Mouse (Mus musculus) liver, postnatal 0 days (tissue): ENCODE data around the gene Pih1d2. TPM values are rescaled to one million over a fixed set of nuclear protein-coding genes. Genes with fewer than 3 reads are reported as not detected.

Experiments
- ATAC-seq: fragments of 200-750 bp; cut with Nextera tagmentation; 2 replicates; pipeline ENCODE4 v1.8.0; 2017; ENCODE audit warnings: mild to moderate bottlenecking, moderate library complexity
- DNase-seq: peaks from one replicate; pipeline ENCODE4 v3.0.0-alpha.2; 2016
- H3K27ac ChIP-seq: fragments of 300-500 bp; sonication (generic); 2 replicates; pipeline ENCODE4 v1.5.1; 2014; ENCODE audit warnings: antibody characterized with exemption, moderate library complexity, mild to moderate bottlenecking, low read depth
- H3K27me3 ChIP-seq: fragments of 300-500 bp; sonication (generic); 2 replicates; pipeline ENCODE4 v1.6.1; 2014; ENCODE audit warnings: low read length, control low read depth, mixed read lengths; ENCODE audit not compliant: insufficient read depth
- H3K36me3 ChIP-seq: fragments of 300-500 bp; sonication (generic); replicated peaks from 2 replicates; pipeline ENCODE4 v1.6.1; 2014; ENCODE audit warnings: mild to moderate bottlenecking, control low read depth, low read length, moderate library complexity, mixed read lengths; ENCODE audit not compliant: insufficient read depth
- H3K4me1 ChIP-seq: fragments of 300-500 bp; sonication (generic); 2 replicates; pipeline ENCODE4 v1.6.1; 2014; ENCODE audit warnings: antibody characterized with exemption, mild to moderate bottlenecking, control low read depth; ENCODE audit not compliant: insufficient read depth
- H3K4me2 ChIP-seq: fragments of 300-500 bp; sonication (generic); 2 replicates; pipeline ENCODE4 v1.6.1; 2014; ENCODE audit warnings: low read depth, mild to moderate bottlenecking, low read length, moderate library complexity, mixed read lengths
- H3K4me3 ChIP-seq: fragments of 300-500 bp; sonication (generic); 2 replicates; pipeline ENCODE4 v1.5.1; 2014; ENCODE audit warnings: low read depth, low read length
- H3K9ac ChIP-seq: fragments of 300-500 bp; sonication (generic); replicated peaks from 2 replicates; pipeline ENCODE4 v1.6.1; 2014; ENCODE audit warnings: mild to moderate bottlenecking, moderate library complexity
- H3K9me3 ChIP-seq: fragments of 300-500 bp; sonication (generic); 2 replicates; pipeline ENCODE4 v1.6.1; 2016; ENCODE audit warnings: mild to moderate bottlenecking, control low read depth, low read length, mixed read lengths
- CTCF ChIP-seq: sonication (generic); IDR thresholded peaks from 2 replicates; pipeline ENCODE4 v1.5.1; 2016; ENCODE audit warnings: antibody characterized with exemption, low read depth
- EP300 ChIP-seq: IDR thresholded peaks from 2 replicates; pipeline ENCODE4 v1.6.1; 2016; ENCODE audit warnings: antibody characterized with exemption, low read depth, mild to moderate bottlenecking
- WGBS: fragments of 180-500 bp; shearing (Covaris S2); extraction: QIAGEN DNeasy Blood & Tissue Kit; methylation state at CpG from one replicate; pipeline ENCODE4 v1.1.7; 2014; ENCODE audit not compliant: insufficient replicate concordance; 5-methylcytosine and 5-hydroxymethylcytosine counted together
- polyA plus RNA-seq: library from polyadenylated mRNA; unstranded; fragments of >200 nt; fragmentation: Nextera tagmentation; extraction: Ambion mirVana; gene quantifications from 2 replicates; pipeline ENCODE4 v1.2.1, GENCODE M21; 2015

Pih1d2 gene
- polyA plus RNA-seq, 1 experiment from 2014 or later = 0.73 TPM

- WGBS = 81% methylated on average over 5 of the region's 5 CpGs
- Histone ChIP-seq H3K4me2 (no peak overlapping the region), H3K36me3 (no peaks in the 10 kb centered on the region), H3K9me3 (no peaks in the 10 kb centered on the region), H3K27ac (no peak overlapping the region), H3K4me3 (no peak overlapping the region), H3K9ac (no peak overlapping the region), H3K4me1 (0 out of 2 replicates have a peak, but pooled peaks cover 5% of the 10 kb centered on the region), H3K27me3 (no peaks in the 10 kb centered on the region)
- ATAC-seq = no peak
- no peak for TF ChIP-seq CTCF
- no peak for TF ChIP-seq EP300
- DNase-seq = no peak
Measured at GRCm38 (mm10) chr9:50664826-50665225, 47.7 kb downstream of the Pih1d2 start.

DNA sequence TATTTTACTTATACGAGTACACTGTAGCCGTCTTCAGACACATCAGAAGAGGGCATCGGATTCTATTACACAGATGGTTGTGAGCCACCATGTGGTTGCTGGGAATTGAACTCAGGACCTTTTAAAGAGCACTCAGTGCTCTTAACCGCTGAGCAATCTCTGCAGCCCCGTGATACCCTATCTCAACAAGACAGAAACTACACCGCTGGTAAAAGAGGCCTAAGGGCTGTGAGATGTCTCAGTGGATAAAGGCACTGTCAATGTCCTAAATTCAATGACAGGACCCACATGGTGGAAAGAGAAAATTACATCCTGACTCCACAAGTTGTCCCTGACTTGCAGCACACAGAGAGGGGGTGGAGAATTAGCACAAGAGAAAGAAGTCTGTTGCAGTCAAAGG lies 49.3 kb downstream of the Pih1d2 start:
- H3K4me1 ChIP-seq = 0 out of 2 replicates have a peak, but pooled peaks cover 3% of the 10 kb centered on the region
- H3K36me3 ChIP-seq = no peaks in the 10 kb centered on the region
- no peaks in the 10 kb centered on the region for H3K9me3 ChIP-seq
- H3K4me2 ChIP-seq = no peak overlapping the region
- no peak overlapping the region for H3K9ac ChIP-seq
- H3K4me3 ChIP-seq = no peak overlapping the region
- TF ChIP-seq CTCF (no peak), EP300 (no peak)
- no peak for ATAC-seq
- H3K27ac ChIP-seq = no peak overlapping the region
- no peaks in the 10 kb centered on the region for H3K27me3 ChIP-seq
- 64% methylated on average over 6 of the region's 6 CpGs for WGBS
- DNase-seq = no peak

DNA sequence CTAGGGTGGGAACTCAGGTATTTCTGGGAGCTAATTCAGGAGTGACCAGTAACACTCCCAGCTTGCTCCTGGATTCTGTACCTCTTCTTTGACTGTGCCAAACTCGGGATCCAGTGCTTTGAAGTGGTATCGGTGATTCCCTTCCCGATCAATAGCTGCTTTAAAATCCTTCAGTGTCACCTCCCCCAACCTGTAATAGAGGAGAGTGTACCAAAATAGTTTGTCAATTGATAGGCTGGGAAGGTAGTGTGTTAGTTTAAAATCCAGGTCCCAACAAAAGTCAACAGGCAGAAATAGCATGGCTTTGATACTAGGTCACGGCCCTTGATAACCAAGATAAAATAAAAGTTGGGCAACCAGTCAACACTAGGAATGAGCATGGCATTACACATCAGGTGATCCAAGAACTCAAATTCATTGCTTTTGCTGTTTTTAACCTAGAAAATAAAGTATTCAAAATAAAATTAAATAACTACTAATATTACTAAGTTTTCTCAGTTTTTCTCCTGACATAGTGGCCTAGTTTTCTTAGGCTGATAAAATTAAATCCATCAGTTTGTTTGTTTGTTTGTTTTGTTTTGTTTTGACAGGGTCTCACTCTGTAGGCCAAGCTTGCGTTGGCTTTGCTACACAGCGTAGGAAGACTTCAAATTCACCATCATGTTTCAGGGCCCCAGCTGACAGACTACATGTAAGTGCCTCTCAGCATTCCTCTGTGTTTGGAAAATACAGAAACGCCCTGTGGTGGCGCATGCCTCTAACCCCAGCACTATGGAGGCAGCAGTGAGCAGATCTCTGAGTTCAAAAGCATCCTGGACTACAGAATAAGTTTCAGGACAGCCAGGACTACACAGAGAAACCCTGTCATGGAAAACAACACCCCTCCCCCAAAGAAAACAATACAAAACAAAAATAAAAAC lies 50.7 kb downstream of the Pih1d2 start:
- Histone ChIP-seq H3K4me2 (no peak overlapping the region), H3K27ac (peak overlapping the region; percentile 12; the same call in 1 of the 2 replicates), H3K4me3 (no peak overlapping the region), H3K27me3 (no peaks in the 10 kb centered on the region), H3K9me3 (no peaks in the 10 kb centered on the region), H3K36me3 (no peaks in the 10 kb centered on the region), H3K9ac (no peak overlapping the region), H3K4me1 (0 out of 2 replicates have a peak, but pooled peaks cover 3% of the 10 kb centered on the region)
- 61% methylated on average over 8 of the region's 8 CpGs for WGBS
- peak; percentile 67 for ATAC-seq
- DNase-seq = no peak
- TF ChIP-seq CTCF (no peak), EP300 (no peak)

- Histone ChIP-seq H3K27me3 (no peaks in the 10 kb centered on the region), H3K27ac (no peak overlapping the region), H3K9ac (no peak overlapping the region), H3K9me3 (no peaks in the 10 kb centered on the region), H3K4me2 (no peak overlapping the region), H3K4me3 (no peak overlapping the region), H3K4me1 (0 out of 2 replicates have a peak, but pooled peaks cover 3% of the 10 kb centered on the region), H3K36me3 (no peaks in the 10 kb centered on the region)
- peak; percentile 69; the same call in 1 of the 2 replicates for ATAC-seq
- TF ChIP-seq EP300 (no peak), CTCF (peak; percentile 88)
- peak; percentile 57 for DNase-seq
- WGBS = 20% methylated on average over 5 of the region's 5 CpGs
Measured at GRCm38 (mm10) chr9:50670690-50671089, 53.6 kb downstream of the Pih1d2 start.

Other genes starting within 250 kb of the Pih1d2 start
- 0.71 and 1.0 TPM in 2 replicates for gene Plet1, start 122.8 kb upstream of the Pih1d2 start, polyA plus RNA-seq
- gene Pts, start 88.6 kb upstream of the Pih1d2 start, polyA plus RNA-seq = 44.6 and 48.9 TPM in 2 replicates
- gene Il18, start 62.5 kb upstream of the Pih1d2 start, polyA plus RNA-seq = 19.1 and 19.8 TPM in 2 replicates
- 1.1 and 1.6 TPM in 2 replicates for gene Bco2, start 62.1 kb upstream of the Pih1d2 start, polyA plus RNA-seq
- gene Tex12, start 56.0 kb upstream of the Pih1d2 start, polyA plus RNA-seq = not detected in 2 replicates
- 454 and 476 TPM in 2 replicates for gene Sdhd, start 13.5 kb upstream of the Pih1d2 start, polyA plus RNA-seq
- gene Timm8b, start 13.4 kb upstream of the Pih1d2 start, polyA plus RNA-seq = 198 and 212 TPM in 2 replicates
- gene Nkapd1, start 143 bp downstream of the Pih1d2 start, polyA plus RNA-seq = 8.3 and 9.2 TPM in 2 replicates
- gene Dlat, start 42.5 kb downstream of the Pih1d2 start, polyA plus RNA-seq = 25.5 and 26.1 TPM in 2 replicates
- gene Dixdc1, start 122.2 kb downstream of the Pih1d2 start, polyA plus RNA-seq = 3.6 and 3.7 TPM in 2 replicates
- gene 2310030G06Rik, start 129.2 kb downstream of the Pih1d2 start, polyA plus RNA-seq = 11.6 and 13.9 TPM in 2 replicates
- gene Cryab, start 134.0 kb downstream of the Pih1d2 start, polyA plus RNA-seq = 9.1 and 14.2 TPM in 2 replicates
- 0.86 and 1.2 TPM in 2 replicates for gene Hspb2, start 135.0 kb downstream of the Pih1d2 start, polyA plus RNA-seq
- gene Fdxacb1, start 150.9 kb downstream of the Pih1d2 start, polyA plus RNA-seq = 4.9 and 6.6 TPM in 2 replicates
- 7.5 and 8.6 TPM in 2 replicates for gene Alg9, start 157.7 kb downstream of the Pih1d2 start, polyA plus RNA-seq
- 34.6 and 36.2 TPM in 2 replicates for gene 1110032A03Rik, start 158.2 kb downstream of the Pih1d2 start, polyA plus RNA-seq
- 18.8 and 29.0 TPM in 2 replicates for gene Ppp2r1b, start 228.0 kb downstream of the Pih1d2 start, polyA plus RNA-seq